Mouse (Mus musculus): Measurements from ENCODE around the gene Igf1. TPM values are rescaled to one million over a fixed set of nuclear protein-coding genes. Genes with fewer than 3 reads are reported as not detected.
A peak's percentile ranks its signal among the peaks of the same experiment; 100 is the strongest.

Igf1 gene
- polyA plus RNA-seq, 1 experiment from 2014 or later, result 34.9 TPM

GRCm38 (mm10) chr10:87926564-87926963, 68.5 kb downstream of the Igf1 start:
- H3K27me3 ChIP-seq (ENCODE audit: control insufficient read depth, insufficient read depth, low read length), result no peaks in the 10 kb centered on the region
- H3K4me3 ChIP-seq (ENCODE audit: low read depth, low read length), result no peak overlapping the region
- no peak for DNase-seq (ENCODE audit: low spot score)
- H3K27ac ChIP-seq (ENCODE audit: low read depth, low read length), result no peak overlapping the region
- no peak overlapping the region for H3K4me2 ChIP-seq (ENCODE audit: low read depth)
- no peak overlapping the region for H3K9ac ChIP-seq (ENCODE audit: low read length)
- no peak for ATAC-seq (ENCODE audit: insufficient read depth, low FRiP score, low TSS enrichment)
- H3K36me3 ChIP-seq (ENCODE audit: control insufficient read depth, insufficient read depth, low read length), result no peaks in the 10 kb centered on the region
- H3K9me3 ChIP-seq (ENCODE audit: control insufficient read depth, low read length), result no peaks in the 10 kb centered on the region
- no peaks in the 10 kb centered on the region; the same call in 1 of the 2 replicates for H3K4me1 ChIP-seq (ENCODE audit: control insufficient read depth, insufficient read depth, low read length)
- WGBS, result 48% methylated on average over 8 of the region's 8 CpGs

GRCm38 (mm10) chr10:87927131-87927609, 69.1 kb downstream of the Igf1 start:
- ATAC-seq (ENCODE audit: insufficient read depth, low FRiP score, low TSS enrichment) (peak; percentile 89), DNase-seq (ENCODE audit: low spot score) (peak; percentile 48)
- Histone ChIP-seq H3K4me3 (ENCODE audit: low read depth, low read length) (no peak overlapping the region), H3K4me1 (ENCODE audit: control insufficient read depth, insufficient read depth, low read length) (no peaks in the 10 kb centered on the region; the same call in 1 of the 2 replicates), H3K9me3 (ENCODE audit: control insufficient read depth, low read length) (no peaks in the 10 kb centered on the region), H3K27me3 (ENCODE audit: control insufficient read depth, insufficient read depth, low read length) (no peaks in the 10 kb centered on the region), H3K9ac (ENCODE audit: low read length) (no peak overlapping the region), H3K4me2 (ENCODE audit: low read depth) (no peak overlapping the region), H3K36me3 (ENCODE audit: control insufficient read depth, insufficient read depth, low read length) (no peaks in the 10 kb centered on the region), H3K27ac (ENCODE audit: low read depth, low read length) (no peak overlapping the region)
- 43% methylated on average over 6 of the region's 6 CpGs for WGBS

GRCm38 (mm10) chr10:87948192-87948591, 90.1 kb downstream of the Igf1 start:
- H3K4me2 ChIP-seq (ENCODE audit: low read depth), result no peak overlapping the region
- no peaks in the 10 kb centered on the region for H3K9me3 ChIP-seq (ENCODE audit: control insufficient read depth, low read length)
- WGBS, result 77% methylated on average over 4 of the region's 4 CpGs
- no peaks in the 10 kb centered on the region for H3K4me1 ChIP-seq (ENCODE audit: control insufficient read depth, insufficient read depth, low read length)
- H3K27ac ChIP-seq (ENCODE audit: low read depth, low read length), result no peak overlapping the region
- H3K9ac ChIP-seq (ENCODE audit: low read length), result no peak overlapping the region
- H3K27me3 ChIP-seq (ENCODE audit: control insufficient read depth, insufficient read depth, low read length), result no peaks in the 10 kb centered on the region
- no peak for ATAC-seq (ENCODE audit: insufficient read depth, low FRiP score, low TSS enrichment)
- DNase-seq (ENCODE audit: low spot score), result no peak
- H3K4me3 ChIP-seq (ENCODE audit: low read depth, low read length), result no peak overlapping the region
- no peaks in the 10 kb centered on the region for H3K36me3 ChIP-seq (ENCODE audit: control insufficient read depth, insufficient read depth, low read length)

- Histone ChIP-seq H3K27me3 (ENCODE audit: control insufficient read depth, insufficient read depth, low read length) (no peaks in the 10 kb centered on the region), H3K36me3 (ENCODE audit: control insufficient read depth, insufficient read depth, low read length) (no peaks in the 10 kb centered on the region), H3K4me1 (ENCODE audit: control insufficient read depth, insufficient read depth, low read length) (no peaks in the 10 kb centered on the region), H3K9me3 (ENCODE audit: control insufficient read depth, low read length) (no peaks in the 10 kb centered on the region), H3K9ac (ENCODE audit: low read length) (no peak overlapping the region), H3K4me2 (ENCODE audit: low read depth) (no peak overlapping the region), H3K4me3 (ENCODE audit: low read depth, low read length) (no peak overlapping the region), H3K27ac (ENCODE audit: low read depth, low read length) (no peak overlapping the region)
- DNase-seq (ENCODE audit: low spot score) (peak; percentile 11), ATAC-seq (ENCODE audit: insufficient read depth, low FRiP score, low TSS enrichment) (no peak)
- WGBS, result 35% methylated on average over 6 of the region's 6 CpGs
Observed at GRCm38 (mm10) chr10:87971536-87971935, 113.5 kb downstream of the Igf1 start.

GRCm38 (mm10) chr10:87973911-87974631, 116.0 kb downstream of the Igf1 start:
- Histone ChIP-seq H3K4me2 (ENCODE audit: low read depth) (no peak overlapping the region), H3K27me3 (ENCODE audit: control insufficient read depth, insufficient read depth, low read length) (no peaks in the 10 kb centered on the region)

GRCm38 (mm10) chr10:87985375-87985774, 127.3 kb downstream of the Igf1 start:
- no peak overlapping the region for H3K4me3 ChIP-seq (ENCODE audit: low read depth, low read length)
- no peaks in the 10 kb centered on the region for H3K9me3 ChIP-seq (ENCODE audit: control insufficient read depth, low read length)
- H3K4me2 ChIP-seq (ENCODE audit: low read depth), result no peak overlapping the region
- no peak for DNase-seq (ENCODE audit: low spot score)
- 94% methylated on average over 5 of the region's 5 CpGs for WGBS
- H3K4me1 ChIP-seq (ENCODE audit: control insufficient read depth, insufficient read depth, low read length), result no peaks in the 10 kb centered on the region
- H3K36me3 ChIP-seq (ENCODE audit: control insufficient read depth, insufficient read depth, low read length), result no peaks in the 10 kb centered on the region
- H3K9ac ChIP-seq (ENCODE audit: low read length), result no peak overlapping the region
- H3K27me3 ChIP-seq (ENCODE audit: control insufficient read depth, insufficient read depth, low read length), result no peaks in the 10 kb centered on the region
- no peak overlapping the region for H3K27ac ChIP-seq (ENCODE audit: low read depth, low read length)
- ATAC-seq (ENCODE audit: insufficient read depth, low FRiP score, low TSS enrichment), result no peak

More at GRCm38 (mm10) chr10:87973911-87974631, 116.0 kb downstream of the Igf1 start:
- ATAC-seq (ENCODE audit: insufficient read depth, low FRiP score, low TSS enrichment) (no peak), DNase-seq (ENCODE audit: low spot score) (no peak)
- Histone ChIP-seq H3K27ac (ENCODE audit: low read depth, low read length) (no peak overlapping the region), H3K4me1 (ENCODE audit: control insufficient read depth, insufficient read depth, low read length) (no peaks in the 10 kb centered on the region), H3K36me3 (ENCODE audit: control insufficient read depth, insufficient read depth, low read length) (no peaks in the 10 kb centered on the region), H3K4me3 (ENCODE audit: low read depth, low read length) (no peak overlapping the region), H3K9me3 (ENCODE audit: control insufficient read depth, low read length) (no peaks in the 10 kb centered on the region), H3K9ac (ENCODE audit: low read length) (no peak overlapping the region)
- WGBS, result 77% methylated on average over 4 of the region's 4 CpGs

GRCm38 (mm10) chr10:87986201-87986600, 128.1 kb downstream of the Igf1 start:
- H3K4me2 ChIP-seq (ENCODE audit: low read depth), result no peak overlapping the region
- no peak overlapping the region for H3K27ac ChIP-seq (ENCODE audit: low read depth, low read length)
- H3K9me3 ChIP-seq (ENCODE audit: control insufficient read depth, low read length), result no peaks in the 10 kb centered on the region
- no peaks in the 10 kb centered on the region for H3K36me3 ChIP-seq (ENCODE audit: control insufficient read depth, insufficient read depth, low read length)
- DNase-seq (ENCODE audit: low spot score) (no peak), ATAC-seq (ENCODE audit: insufficient read depth, low FRiP score, low TSS enrichment) (no peak)
- H3K9ac ChIP-seq (ENCODE audit: low read length), result no peak overlapping the region
- H3K4me3 ChIP-seq (ENCODE audit: low read depth, low read length), result no peak overlapping the region
- 88% methylated on average over 3 of the region's 3 CpGs for WGBS
- no peaks in the 10 kb centered on the region for H3K27me3 ChIP-seq (ENCODE audit: control insufficient read depth, insufficient read depth, low read length)
- no peaks in the 10 kb centered on the region for H3K4me1 ChIP-seq (ENCODE audit: control insufficient read depth, insufficient read depth, low read length)
